Mouse (Mus musculus) CD4-positive helper T cell, adult 2 months (primary cell): Measurements from ENCODE around the gene 4930578C19Rik.
"Not testable (repeated sequence)": the region's sequence is repeated elsewhere in the genome, so short reads cannot be mapped to it uniquely, and the experiment has no call there.

ENCODE experiments used
- DNase-seq: peaks from one replicate; pipeline ENCODE4 v3.0.0-alpha.2; 2012; ENCODE audit warnings: low read depth, missing footprints, low spot score

Gene 4930578C19Rik

GRCm38 (mm10) chrX:18461198-18461601 lies at the start of gene 4930578C19Rik:
Gene 4930578C19Rik, minus strand, starts transcription at chrX:18461397.
- DNase-seq, result no peak

DNA sequence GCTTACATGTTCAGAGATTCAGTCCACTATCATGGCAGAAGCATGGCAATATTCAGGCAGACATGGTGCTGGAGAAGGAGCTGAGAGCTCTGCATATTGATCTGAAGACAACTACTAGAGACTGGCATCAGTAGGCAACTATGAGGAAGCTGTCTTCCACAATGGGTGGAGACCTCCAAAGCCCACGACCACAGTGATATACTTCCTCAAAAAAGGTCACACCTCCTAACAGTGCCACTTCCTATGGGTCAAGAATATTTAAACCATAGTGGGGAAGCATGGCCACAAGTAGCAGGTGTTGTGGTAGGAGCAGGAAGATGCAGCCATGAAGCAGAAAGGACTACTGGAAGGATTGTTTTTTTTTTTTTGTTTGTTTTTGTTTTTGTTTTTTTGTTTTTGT lies 6.5 kb upstream of the 4930578C19Rik start:
- no peak for DNase-seq

DNA sequence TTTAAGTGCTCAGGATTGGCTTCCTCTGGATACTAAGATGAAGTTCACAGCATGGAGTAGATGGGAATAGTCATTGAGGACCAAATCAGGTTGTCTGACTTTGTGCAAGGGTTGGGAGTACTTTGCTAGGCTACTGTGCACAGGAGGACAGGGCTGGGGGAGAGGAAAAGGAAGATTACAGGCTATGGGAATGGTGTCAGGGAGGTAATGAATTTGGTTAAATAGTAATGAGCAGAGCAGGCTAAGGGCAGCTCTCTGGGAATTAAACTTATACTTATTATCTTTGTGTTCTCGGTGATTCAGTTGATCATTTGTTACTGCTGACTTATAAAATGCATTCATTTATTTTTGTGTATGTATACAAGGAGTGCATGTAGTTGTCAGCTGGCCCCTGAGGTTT lies 1.7 kb upstream of the 4930578C19Rik start:
- DNase-seq, result no peak

- DNase-seq, result no peak
These were observed 9.6 kb downstream of the 4930578C19Rik start for GRCm38 (mm10) chrX:18451559-18451958.

DNA sequence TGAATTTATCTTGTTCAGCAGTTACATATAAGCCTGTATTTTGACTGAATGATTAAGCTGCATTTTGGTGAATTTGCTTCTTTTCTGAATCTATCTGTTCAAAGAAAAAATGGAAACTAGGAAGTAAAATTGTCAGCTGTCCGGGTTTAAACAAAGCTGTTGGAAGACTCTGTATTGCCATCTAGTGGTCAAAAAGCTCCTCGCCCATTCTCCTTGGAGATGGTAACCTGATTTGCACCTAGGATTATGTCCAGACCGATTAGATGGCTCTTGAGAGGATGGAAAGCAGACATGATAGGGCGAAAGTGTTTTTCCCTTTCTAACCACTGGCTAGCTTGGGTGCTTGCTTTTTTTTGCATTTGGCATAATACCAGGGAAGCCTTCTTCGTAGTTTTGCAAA lies 19.1 kb downstream of the 4930578C19Rik start:
- peak; percentile 31 for DNase-seq

DNA sequence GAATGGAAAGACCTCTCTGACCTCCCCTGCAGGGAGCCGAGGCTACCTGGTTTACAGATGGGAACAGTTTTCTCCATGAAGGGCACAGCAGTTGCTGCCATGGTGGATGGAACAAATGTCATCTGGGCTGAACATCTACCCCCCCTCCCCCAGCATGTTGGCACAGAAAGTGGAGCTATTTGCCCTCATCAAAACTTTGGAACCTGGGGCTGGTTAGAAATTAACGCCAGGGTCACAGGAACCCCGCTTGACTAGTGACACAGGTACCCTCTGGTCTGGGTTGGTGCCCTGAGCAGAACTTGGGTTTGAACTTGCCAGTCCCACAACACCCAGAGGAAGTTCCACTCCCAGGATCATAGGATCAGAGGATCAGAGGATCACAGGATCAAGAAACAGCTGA lies 35.7 kb downstream of the 4930578C19Rik start:
- no peak for DNase-seq

DNA sequence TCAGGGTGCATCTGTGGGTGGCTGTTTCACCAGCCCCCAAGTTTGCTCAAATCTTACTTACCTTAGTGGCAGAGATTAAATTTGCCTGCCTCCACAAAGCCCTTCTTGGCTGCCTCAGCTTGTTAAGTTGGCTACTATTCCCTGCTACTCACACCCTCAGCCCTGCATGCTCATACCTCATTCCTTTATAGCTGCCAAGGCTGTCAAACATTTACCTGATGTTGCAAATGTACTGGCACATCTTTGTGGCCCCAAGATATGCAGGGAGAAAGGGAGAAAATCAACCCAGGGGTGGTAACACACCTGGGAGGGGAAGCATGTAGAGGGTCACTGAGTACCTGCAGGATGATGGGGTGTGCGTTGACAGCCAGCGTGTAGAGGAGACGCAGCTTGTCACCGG lies 38.0 kb downstream of the 4930578C19Rik start:
- no peak for DNase-seq

DNA sequence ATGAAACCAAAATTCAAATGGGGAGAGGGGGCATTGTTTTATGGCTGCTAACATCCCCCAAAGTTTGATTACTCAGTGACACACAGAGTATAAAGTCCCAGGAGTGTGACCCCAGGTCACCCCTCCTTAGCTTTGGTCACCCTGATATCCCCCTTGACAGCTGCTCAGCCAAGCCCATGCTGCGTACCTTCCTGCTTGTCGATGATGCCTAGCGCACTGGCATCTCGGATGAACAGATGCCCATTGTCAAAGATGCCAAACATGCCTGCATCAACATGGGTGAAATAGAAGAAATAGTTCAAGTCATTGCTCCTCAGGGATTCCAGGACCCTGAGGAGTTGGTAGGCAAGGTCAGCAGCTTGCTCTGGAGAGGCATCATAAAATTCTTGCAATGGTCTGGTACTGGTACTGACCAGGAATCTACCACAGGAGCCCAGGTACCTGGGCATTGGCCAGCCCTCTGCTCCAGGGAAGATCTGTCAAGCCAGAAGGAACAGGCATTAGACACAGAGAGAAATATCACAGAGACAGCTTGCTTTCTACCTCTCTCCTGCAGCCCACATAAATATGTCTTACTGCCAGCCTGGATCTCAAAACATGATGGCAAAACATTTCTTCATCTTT lies 40.9 kb downstream of the 4930578C19Rik start:
- DNase-seq, result no peak

GRCm38 (mm10) chrX:18418977-18419376 lies 42.2 kb downstream of the 4930578C19Rik start:
- no peak for DNase-seq

DNA sequence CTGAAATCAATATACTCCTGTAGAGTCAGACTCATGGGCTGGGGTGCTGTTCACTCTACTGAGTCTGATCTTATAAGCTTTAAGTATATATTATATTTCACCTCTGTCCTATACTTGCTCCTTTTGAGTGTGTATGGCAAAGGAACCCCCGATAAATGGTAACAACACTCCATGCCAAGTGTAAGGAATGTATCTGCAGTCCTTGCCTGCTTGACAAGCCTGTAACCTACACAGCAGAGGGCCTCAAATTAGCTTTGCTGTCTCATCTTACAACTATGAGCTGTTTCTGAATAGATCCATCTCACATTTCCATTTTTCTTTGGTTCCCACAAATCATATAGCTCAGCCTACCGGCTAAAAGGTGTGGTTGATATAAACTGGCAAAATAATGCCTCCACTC lies 46.6 kb downstream of the 4930578C19Rik start:
- DNase-seq, result no peak

GRCm38 (mm10) chrX:18411071-18411840 lies 49.9 kb downstream of the 4930578C19Rik start:
- DNase-seq, result no peak

GRCm38 (mm10) chrX:18409598-18409997 lies 51.6 kb downstream of the 4930578C19Rik start:
- DNase-seq, result no peak

DNA sequence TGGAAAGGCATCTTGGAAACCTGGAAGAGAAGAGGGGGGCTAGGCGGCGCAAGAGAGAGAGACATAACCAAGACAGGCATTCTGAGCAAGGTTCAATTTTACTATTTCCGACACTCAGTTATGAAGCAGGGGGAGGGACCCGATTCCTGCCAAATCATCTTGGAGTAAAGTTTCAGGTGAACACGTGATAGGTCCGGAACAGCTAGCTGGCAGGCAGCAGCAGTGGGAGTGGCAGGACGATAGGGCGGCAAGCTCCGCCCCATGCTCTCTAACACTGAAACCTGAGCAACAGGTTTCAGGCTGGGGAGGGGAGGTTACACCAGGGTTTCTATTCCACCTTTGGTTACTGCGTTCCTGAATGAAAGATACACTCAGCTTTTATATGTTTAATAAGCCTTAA lies 58.9 kb downstream of the 4930578C19Rik start:
- DNase-seq, result no peak

GRCm38 (mm10) chrX:18396700-18397099 lies 64.5 kb downstream of the 4930578C19Rik start:
- DNase-seq, result no peak

- not testable (repeated sequence) for DNase-seq
These were observed 77.0 kb downstream of the 4930578C19Rik start for GRCm38 (mm10) chrX:18384181-18384580.
